Mouse (Mus musculus): ENCODE measurements at regions not wholly inside any gene's neighbourhood (a gene's known extent, or its start where the extent isn't known, plus 50 kb on each side); places are given as distances from the start of the nearest gene placed in this dataset.
A peak's percentile ranks its signal among the peaks of the same experiment; 100 is the strongest.

DNA sequence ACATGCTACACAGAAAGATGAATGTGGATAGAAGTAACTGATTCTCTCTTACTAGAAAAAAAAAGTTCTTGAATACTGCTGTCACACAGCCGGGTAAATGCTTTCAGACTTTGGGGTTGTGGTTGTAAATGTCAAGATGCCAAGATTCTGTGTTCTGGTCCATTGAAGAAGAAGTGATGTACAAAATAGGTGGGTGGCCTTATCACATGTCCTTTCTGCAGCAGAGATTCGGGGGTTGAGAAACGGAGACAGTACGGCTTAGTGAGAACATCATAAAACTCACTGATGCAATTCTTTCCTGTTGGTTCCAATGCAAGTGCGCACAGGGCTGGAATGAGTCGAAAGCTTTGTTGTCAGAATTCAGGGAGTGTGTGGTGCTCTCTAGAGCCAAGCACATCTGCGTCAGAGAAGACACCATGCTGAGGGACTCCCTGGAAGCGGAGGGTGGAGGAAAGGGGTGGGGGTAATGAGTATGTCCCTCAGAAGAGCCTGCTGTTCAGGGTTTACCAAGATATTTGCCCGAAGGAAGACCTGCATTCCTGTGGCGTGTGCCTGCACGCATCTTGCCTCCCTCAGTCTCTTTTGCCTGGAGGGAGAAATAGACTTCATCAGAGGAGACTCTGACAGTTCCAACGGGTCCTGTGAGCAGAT, 160.1 kb downstream of the Kcna5 start:
- Histone ChIP-seq H3K36me3 (ENCODE audit: control insufficient read depth, insufficient read depth, low read length) (no peaks in the 10 kb centered on the region), H3K27ac (replicated peaks) (no peak overlapping the region), H3K4me1 (replicated peaks; ENCODE audit: control insufficient read depth, insufficient read depth) (no peaks in the 10 kb centered on the region), H3K4me2 (replicated peaks; ENCODE audit: low read depth) (no peak overlapping the region), H3K4me3 (ENCODE audit: low read depth, low read length) (no peak overlapping the region), H3K9ac (ENCODE audit: low read length) (no peak overlapping the region), H3K27me3 (ENCODE audit: control insufficient read depth, insufficient read depth, low read length) (no peaks in the 10 kb centered on the region), H3K9me3 (ENCODE audit: control insufficient read depth, low read length) (no peaks in the 10 kb centered on the region)
- DNase-seq (ENCODE audit: low spot score) (no peak), ATAC-seq (ENCODE audit: low FRiP score, low TSS enrichment) (no peak)
- TF ChIP-seq CTCF (IDR thresholded peaks at IDR 0.05; ENCODE audit: low read depth) (no peak), EP300 (optimal IDR thresholded peaks at IDR 0.05) (no peak)
- WGBS = 62% methylated on average over 12 of the region's 12 CpGs

DNA sequence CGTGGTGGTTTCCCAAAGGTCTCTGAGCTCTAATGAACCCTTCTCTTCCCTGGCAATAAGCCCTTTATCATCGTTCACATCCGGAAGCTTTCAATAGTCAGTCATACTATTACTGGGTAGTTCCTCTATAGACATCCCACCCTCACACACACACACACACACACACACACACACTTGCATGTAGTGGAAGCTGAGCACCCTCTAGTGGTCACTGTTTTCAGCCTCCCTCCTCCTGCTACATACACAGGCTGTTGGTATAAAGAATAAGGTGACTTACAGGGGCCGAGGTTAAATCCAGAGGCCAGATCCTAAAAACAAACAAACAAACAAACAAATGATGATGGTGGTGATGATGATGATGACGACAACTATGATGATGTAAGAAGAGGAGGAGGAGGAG, 163.2 kb downstream of the Kcna5 start:
- Histone ChIP-seq H3K27ac (replicated peaks) (no peak overlapping the region), H3K27me3 (ENCODE audit: control insufficient read depth, insufficient read depth, low read length) (no peaks in the 10 kb centered on the region), H3K4me2 (replicated peaks; ENCODE audit: low read depth) (no peak overlapping the region), H3K4me3 (ENCODE audit: low read depth, low read length) (no peak overlapping the region), H3K36me3 (ENCODE audit: control insufficient read depth, insufficient read depth, low read length) (no peaks in the 10 kb centered on the region), H3K9ac (ENCODE audit: low read length) (no peak overlapping the region), H3K4me1 (replicated peaks; ENCODE audit: control insufficient read depth, insufficient read depth) (no peaks in the 10 kb centered on the region), H3K9me3 (ENCODE audit: control insufficient read depth, low read length) (no peaks in the 10 kb centered on the region)
- WGBS = 48% methylated on average over 5 of the region's 5 CpGs
- TF ChIP-seq EP300 (optimal IDR thresholded peaks at IDR 0.05) (no peak), CTCF (IDR thresholded peaks at IDR 0.05; ENCODE audit: low read depth) (peak; percentile 96)
- DNase-seq (ENCODE audit: low spot score) (peak; percentile 55), ATAC-seq (ENCODE audit: low FRiP score, low TSS enrichment) (no peak)

DNA sequence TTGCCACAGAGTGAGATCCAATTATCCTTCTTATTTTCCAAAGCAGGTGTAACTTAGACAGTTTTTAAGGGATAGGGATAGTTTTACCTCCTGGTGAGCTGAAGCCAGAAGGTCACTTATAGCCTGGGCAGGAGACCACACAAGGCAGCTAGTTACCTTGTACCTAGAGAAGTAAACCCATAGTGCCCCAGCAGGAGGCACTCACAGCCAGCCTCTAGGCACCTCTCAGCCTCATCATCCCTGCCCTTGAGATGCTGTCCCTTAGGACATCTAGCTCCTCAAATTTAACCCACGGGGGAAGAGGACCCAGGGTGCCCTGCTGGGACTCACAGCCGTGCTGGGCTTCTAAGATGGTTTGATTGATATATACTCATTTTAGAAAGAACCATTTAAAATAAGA, 163.7 kb downstream of the Kcna5 start:
- Histone ChIP-seq H3K27ac (replicated peaks) (no peak overlapping the region), H3K9me3 (ENCODE audit: control insufficient read depth, low read length) (no peaks in the 10 kb centered on the region), H3K4me3 (ENCODE audit: low read depth, low read length) (no peak overlapping the region), H3K9ac (ENCODE audit: low read length) (no peak overlapping the region), H3K36me3 (ENCODE audit: control insufficient read depth, insufficient read depth, low read length) (no peaks in the 10 kb centered on the region), H3K27me3 (ENCODE audit: control insufficient read depth, insufficient read depth, low read length) (no peaks in the 10 kb centered on the region), H3K4me2 (replicated peaks; ENCODE audit: low read depth) (no peak overlapping the region), H3K4me1 (replicated peaks; ENCODE audit: control insufficient read depth, insufficient read depth) (no peaks in the 10 kb centered on the region)
- ATAC-seq (ENCODE audit: low FRiP score, low TSS enrichment) = no peak
- DNase-seq (ENCODE audit: low spot score) = no peak
- WGBS = 86% methylated on average over 2 of the region's 2 CpGs
- TF ChIP-seq EP300 (optimal IDR thresholded peaks at IDR 0.05) (no peak), CTCF (IDR thresholded peaks at IDR 0.05; ENCODE audit: low read depth) (no peak)

DNA sequence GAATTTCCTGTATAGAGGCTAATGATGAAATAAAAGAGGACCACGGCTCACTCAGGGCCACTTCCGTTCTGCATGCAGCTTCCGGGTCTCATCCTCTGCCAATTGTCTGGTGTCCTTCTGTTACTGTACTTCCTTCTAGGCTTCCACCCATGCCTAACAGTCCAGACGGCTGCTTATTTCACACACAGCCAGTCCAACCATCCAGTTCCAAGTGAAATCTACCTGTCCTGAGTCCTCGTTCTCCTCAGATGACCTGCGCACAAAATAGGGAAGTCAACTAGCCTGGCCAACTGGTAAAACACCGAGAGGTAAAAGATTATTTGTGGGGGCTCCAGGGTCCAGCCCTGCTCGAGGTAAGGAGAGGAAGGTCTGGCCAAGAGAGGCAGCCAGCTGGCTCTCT, 169.7 kb downstream of the Kcna5 start:
- Histone ChIP-seq H3K4me1 (replicated peaks; ENCODE audit: control insufficient read depth, insufficient read depth) (no peaks in the 10 kb centered on the region), H3K27ac (replicated peaks) (0 out of 2 replicates have a peak overlapping the region, but pooled peaks have one; percentile 24), H3K36me3 (ENCODE audit: control insufficient read depth, insufficient read depth, low read length) (no peaks in the 10 kb centered on the region), H3K27me3 (ENCODE audit: control insufficient read depth, insufficient read depth, low read length) (no peaks in the 10 kb centered on the region), H3K4me2 (replicated peaks; ENCODE audit: low read depth) (no peak overlapping the region), H3K9ac (ENCODE audit: low read length) (no peak overlapping the region), H3K9me3 (ENCODE audit: control insufficient read depth, low read length) (no peaks in the 10 kb centered on the region), H3K4me3 (ENCODE audit: low read depth, low read length) (no peak overlapping the region)
- WGBS = 79% methylated on average over 8 of the region's 8 CpGs
- no peak for TF ChIP-seq EP300 (optimal IDR thresholded peaks at IDR 0.05)
- no peak for TF ChIP-seq CTCF (IDR thresholded peaks at IDR 0.05; ENCODE audit: low read depth)
- ATAC-seq (ENCODE audit: low FRiP score, low TSS enrichment) = no peak
- DNase-seq (ENCODE audit: low spot score) = no peak

DNA sequence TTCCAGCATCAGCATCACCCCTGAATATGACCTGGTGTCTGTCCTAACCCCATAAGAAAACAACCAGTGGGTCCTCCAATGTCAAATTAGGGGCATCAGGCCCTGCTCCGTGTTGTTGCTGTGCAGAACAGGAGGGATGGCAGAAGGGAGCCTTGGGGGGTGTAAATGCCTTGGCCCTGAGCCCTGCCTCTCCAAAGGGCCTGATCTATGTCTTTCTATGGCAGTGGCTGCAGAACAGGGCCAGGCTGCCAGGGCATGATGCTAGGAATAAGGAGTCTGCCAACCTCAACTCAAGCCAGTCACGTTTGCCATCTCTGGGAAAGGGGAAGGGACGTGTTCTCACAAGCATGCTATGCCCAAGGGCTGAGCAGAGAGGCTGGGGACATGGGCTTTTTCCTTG, 172.9 kb downstream of the Kcna5 start:
- WGBS = 47% methylated on average over 3 of the region's 3 CpGs
- no peak for DNase-seq (ENCODE audit: low spot score)
- Histone ChIP-seq H3K4me2 (replicated peaks; ENCODE audit: low read depth) (no peak overlapping the region), H3K4me3 (ENCODE audit: low read depth, low read length) (no peak overlapping the region), H3K27me3 (ENCODE audit: control insufficient read depth, insufficient read depth, low read length) (no peaks in the 10 kb centered on the region), H3K27ac (replicated peaks) (no peak overlapping the region), H3K9ac (ENCODE audit: low read length) (no peak overlapping the region), H3K4me1 (replicated peaks; ENCODE audit: control insufficient read depth, insufficient read depth) (no peaks in the 10 kb centered on the region), H3K9me3 (ENCODE audit: control insufficient read depth, low read length) (no peaks in the 10 kb centered on the region), H3K36me3 (ENCODE audit: control insufficient read depth, insufficient read depth, low read length) (no peaks in the 10 kb centered on the region)
- TF ChIP-seq EP300 (optimal IDR thresholded peaks at IDR 0.05) (no peak), CTCF (IDR thresholded peaks at IDR 0.05; ENCODE audit: low read depth) (no peak)
- ATAC-seq (ENCODE audit: low FRiP score, low TSS enrichment) = no peak

DNA sequence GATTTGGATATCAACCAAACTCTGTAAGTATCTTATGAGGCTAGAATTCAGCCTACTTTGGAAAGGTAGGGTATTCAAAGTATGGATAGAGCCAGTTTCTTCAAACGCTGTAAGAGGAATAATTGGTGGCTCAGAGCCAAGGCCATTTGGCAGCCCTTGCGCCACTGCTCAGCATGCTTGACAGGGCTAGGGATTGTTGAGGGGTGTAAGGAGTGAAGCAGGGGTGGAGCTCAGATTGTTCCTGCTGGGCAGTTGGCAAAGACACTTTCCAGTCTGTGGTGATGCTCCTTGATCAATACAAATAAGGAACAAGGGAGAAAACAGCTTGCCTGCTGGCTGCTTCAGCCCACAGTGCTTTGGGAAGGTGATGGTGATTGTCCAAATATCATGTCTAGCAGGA, 181.9 kb downstream of the Kcna5 start:
- Histone ChIP-seq H3K27ac (replicated peaks) (no peak overlapping the region), H3K4me1 (replicated peaks; ENCODE audit: control insufficient read depth, insufficient read depth) (no peaks in the 10 kb centered on the region), H3K9ac (ENCODE audit: low read length) (no peak overlapping the region), H3K4me2 (replicated peaks; ENCODE audit: low read depth) (no peak overlapping the region), H3K27me3 (ENCODE audit: control insufficient read depth, insufficient read depth, low read length) (no peaks in the 10 kb centered on the region), H3K9me3 (ENCODE audit: control insufficient read depth, low read length) (no peaks in the 10 kb centered on the region), H3K36me3 (ENCODE audit: control insufficient read depth, insufficient read depth, low read length) (no peaks in the 10 kb centered on the region), H3K4me3 (ENCODE audit: low read depth, low read length) (no peak overlapping the region)
- no peak for TF ChIP-seq CTCF (IDR thresholded peaks at IDR 0.05; ENCODE audit: low read depth)
- no peak for TF ChIP-seq EP300 (optimal IDR thresholded peaks at IDR 0.05)
- DNase-seq (ENCODE audit: low spot score) = no peak
- 13% methylated on average over 2 of the region's 2 CpGs for WGBS
- no peak for ATAC-seq (ENCODE audit: low FRiP score, low TSS enrichment)
